Mouse (Mus musculus) forebrain, postnatal 0 days (tissue): ENCODE measurements around the gene Zfp947. TPM values are rescaled to one million over a fixed set of nuclear protein-coding genes. Genes with fewer than 3 reads are reported as not detected.
"Not testable (repeated sequence)": the region's sequence is repeated elsewhere in the genome, so short reads cannot be mapped to it uniquely, and the experiment has no call there.

Source experiments
- ATAC-seq: fragments of 200-750 bp; cut with Nextera tagmentation; 2 replicates; pipeline ENCODE4 v1.8.0; 2017; ENCODE audit warnings: mild to moderate bottlenecking, moderate library complexity
- DNase-seq: peaks from one replicate; pipeline ENCODE4 v3.0.0-alpha.2; 2015
- H3K27ac ChIP-seq: fragments of 300-500 bp; sonication (generic); 2 replicates; pipeline ENCODE4 v1.5.1; 2014; ENCODE audit warnings: low read depth, mild to moderate bottlenecking, antibody characterized with exemption, low read length, moderate library complexity, mixed read lengths
- H3K27me3 ChIP-seq: fragments of 300-500 bp; sonication (generic); 2 replicates; pipeline ENCODE4 v1.6.1; 2014; ENCODE audit warnings: mild to moderate bottlenecking, low read length, mixed read lengths; ENCODE audit not compliant: insufficient read depth
- H3K36me3 ChIP-seq: fragments of 300-500 bp; sonication (generic); 2 replicates; pipeline ENCODE4 v1.6.1; 2014; ENCODE audit warnings: mild to moderate bottlenecking, moderate library complexity; ENCODE audit not compliant: insufficient read depth
- H3K4me1 ChIP-seq: fragments of 300-500 bp; sonication (generic); 2 replicates; pipeline ENCODE4 v1.6.1; 2014; ENCODE audit warnings: antibody characterized with exemption; ENCODE audit not compliant: insufficient read depth
- H3K4me2 ChIP-seq: fragments of 300-500 bp; sonication (generic); 2 replicates; pipeline ENCODE4 v1.6.1; 2014; ENCODE audit warnings: low read depth, mild to moderate bottlenecking, moderate library complexity
- H3K4me3 ChIP-seq: fragments of 300-500 bp; sonication (generic); 2 replicates; pipeline ENCODE4 v1.5.1; 2014; ENCODE audit warnings: low read depth, low read length, mixed read lengths
- H3K9ac ChIP-seq: fragments of 300-500 bp; sonication (generic); 2 replicates; pipeline ENCODE4 v1.6.1; 2014; ENCODE audit warnings: mild to moderate bottlenecking
- H3K9me3 ChIP-seq: fragments of 300-500 bp; sonication (generic); 2 replicates; pipeline ENCODE4 v1.6.1; 2016; ENCODE audit warnings: low read length
- CTCF ChIP-seq: sonication (generic); IDR thresholded peaks from 2 replicates; pipeline ENCODE4 v1.5.1; 2016; ENCODE audit warnings: antibody characterized with exemption, control low read depth, low read depth
- WGBS: fragments of 180-500 bp; shearing (Covaris S2); extraction: QIAGEN DNeasy Blood & Tissue Kit; methylation state at CpG from one replicate; pipeline ENCODE4 v1.1.7; 2014; 5-methylcytosine and 5-hydroxymethylcytosine counted together
- polyA plus RNA-seq: library from polyadenylated mRNA; unstranded; fragments of >200 nt; fragmentation: Nextera tagmentation; extraction: Ambion mirVana; gene quantifications from 2 replicates; pipeline ENCODE4 v1.2.1, GENCODE M21; 2015
- total RNA-seq: library from RNA; depleted of rRNA; stranded (reverse); fragments of >200 nt; gene quantifications from 2 replicates; pipeline ENCODE4 v1.2.3, GENCODE M21; 2014; rRNA removed

Gene Zfp947
- total RNA-seq, result 1.9 and 2.6 TPM in 2 replicates
- 1.3 and 1.5 TPM in 2 replicates for polyA plus RNA-seq

DNA sequence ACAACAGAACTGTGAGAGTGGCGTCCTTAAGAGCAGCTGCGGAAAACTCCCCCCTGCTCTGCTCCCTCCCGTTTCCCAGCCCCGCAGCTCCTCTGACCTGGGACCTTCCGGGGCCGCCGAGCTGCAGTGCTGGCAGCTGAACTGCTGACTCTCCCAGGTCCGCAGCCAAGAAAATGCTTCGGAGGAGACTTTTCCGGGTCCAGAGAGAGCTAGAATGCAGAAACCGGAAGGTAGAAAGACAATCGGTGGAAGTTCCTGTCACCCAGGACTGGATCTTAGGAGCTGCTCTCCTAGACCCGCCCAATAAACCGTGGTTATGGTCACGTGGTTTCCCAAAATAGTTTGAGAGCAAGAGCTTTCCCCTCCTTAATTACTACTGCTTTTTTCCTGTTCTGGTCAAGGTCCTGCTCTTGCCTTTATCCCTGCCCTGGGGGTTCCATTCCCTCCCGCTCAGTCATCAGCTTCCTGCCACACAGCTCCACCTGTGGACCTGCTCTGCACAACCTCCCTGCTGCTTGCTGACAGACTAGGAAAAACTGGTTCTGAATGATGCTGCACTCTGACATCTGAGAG is at the start of gene Zfp947:
Gene Zfp947 (minus strand): TSS at position 469 of the 573 bp plus-strand sequence.
- ATAC-seq (peak; percentile 94), DNase-seq (peak; percentile 45)
- TF ChIP-seq CTCF, result peak; percentile 31
- 0% methylated on average over 16 of the region's 16 CpGs for WGBS
- not testable (repeated sequence) for H3K27me3 ChIP-seq, H3K4me1 ChIP-seq, H3K9me3 ChIP-seq, H3K27ac ChIP-seq, H3K36me3 ChIP-seq
- peak within 1 kb of the TSS; percentile 46 for H3K4me3 ChIP-seq
- peak within 1 kb of the TSS; percentile 61 for H3K9ac ChIP-seq
- H3K4me2 ChIP-seq, result peak within 1 kb of the TSS; percentile 53

DNA sequence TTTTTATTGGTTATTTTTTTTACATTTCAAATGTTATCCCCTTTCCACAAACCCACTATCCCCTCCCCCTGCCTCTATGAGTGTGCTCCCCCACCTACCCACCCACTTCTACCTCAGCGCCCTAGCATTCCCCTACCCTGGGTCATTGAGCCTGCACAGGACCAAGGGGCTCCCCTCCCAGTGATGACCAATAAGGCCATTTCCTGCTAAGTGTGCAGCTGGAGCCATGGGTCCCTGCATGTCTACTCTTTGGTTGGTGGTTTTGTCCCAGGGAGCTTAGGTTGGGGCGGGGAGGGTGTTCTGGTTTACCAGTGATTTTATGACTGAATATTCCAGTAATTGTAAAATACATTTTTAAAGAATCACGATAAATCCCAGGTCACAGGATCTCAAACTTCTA is 686 bp downstream of the Zfp947 start:
- 9% methylated on average over 3 of the region's 3 CpGs for WGBS
- peak overlapping the region; percentile 46 for H3K4me3 ChIP-seq
- ATAC-seq, result peak; percentile 48
- peak overlapping the region; percentile 53 for H3K4me2 ChIP-seq
- not testable (repeated sequence) for H3K27me3 ChIP-seq, DNase-seq, H3K27ac ChIP-seq, H3K36me3 ChIP-seq, H3K4me1 ChIP-seq, H3K9me3 ChIP-seq
- peak overlapping the region; percentile 61 for H3K9ac ChIP-seq

DNA sequence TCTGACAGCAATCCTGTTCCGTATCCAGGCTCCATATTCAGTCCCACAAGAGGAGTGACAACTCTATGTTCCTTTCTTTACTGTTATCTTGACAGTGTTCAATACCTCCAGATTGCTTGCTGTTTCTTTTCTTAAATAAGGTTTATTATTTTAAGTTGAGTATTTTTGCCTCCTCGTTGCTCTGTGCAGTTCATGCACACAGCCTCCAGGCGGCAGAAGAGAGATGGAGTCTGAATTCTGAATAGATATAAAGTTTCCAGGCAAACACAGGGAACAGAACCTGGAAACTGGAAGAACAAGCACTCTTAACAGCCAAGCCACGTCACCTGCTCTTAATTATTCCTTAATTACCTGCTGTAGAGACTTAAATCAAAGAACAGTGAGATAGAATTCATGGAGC is 12.0 kb downstream of the Zfp947 start:
- H3K4me3 ChIP-seq, H3K36me3 ChIP-seq, H3K4me1 ChIP-seq, H3K4me2 ChIP-seq, ATAC-seq, DNase-seq, H3K9ac ChIP-seq, H3K9me3 ChIP-seq, H3K27ac ChIP-seq, H3K27me3 ChIP-seq: not testable (repeated sequence)
- WGBS, result 70% methylated on average over 2 of the region's 4 CpGs

DNA sequence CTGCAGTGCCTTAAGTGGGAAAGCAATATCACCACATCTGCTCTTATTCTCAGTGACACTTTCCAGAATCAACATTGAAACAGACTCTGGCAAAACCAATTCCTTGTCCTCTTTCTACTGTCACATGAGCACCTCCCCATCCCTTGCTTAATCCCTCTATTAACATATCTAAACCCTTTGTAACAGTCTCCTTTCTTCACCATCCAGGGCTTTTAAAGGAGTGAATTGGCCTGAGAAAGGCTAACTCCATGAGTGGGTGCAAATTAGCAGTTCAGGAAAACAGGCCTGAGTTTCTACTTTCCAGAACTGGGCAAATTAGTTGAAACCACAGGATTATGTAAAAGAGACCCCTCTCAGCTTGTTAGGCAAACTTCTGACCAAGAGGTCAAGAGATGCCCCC is 47.2 kb downstream of the Zfp947 start:
- TF ChIP-seq CTCF, result no peak
- Histone ChIP-seq H3K27me3 (no peaks in the 10 kb centered on the region), H3K36me3 (no peaks in the 10 kb centered on the region), H3K4me2 (no peak overlapping the region), H3K9ac (no peak overlapping the region), H3K4me1 (no peaks in the 10 kb centered on the region), H3K9me3 (no peaks in the 10 kb centered on the region), H3K4me3 (no peak overlapping the region), H3K27ac (no peak overlapping the region)
- ATAC-seq (no peak), DNase-seq (no peak)

Other genes starting within 250 kb of the Zfp947 start
- gene Zfp942, start 203.7 kb downstream of the Zfp947 start, total RNA-seq, result 20.7 and 25.6 TPM in 2 replicates
- 13.7 and 16.9 TPM in 2 replicates for gene Zfp942, start 203.7 kb downstream of the Zfp947 start, polyA plus RNA-seq
- 20.8 and 21.5 TPM in 2 replicates for gene Zfp943, start 203.6 kb downstream of the Zfp947 start, total RNA-seq
- 13.3 and 14.8 TPM in 2 replicates for gene Zfp943, start 203.6 kb downstream of the Zfp947 start, polyA plus RNA-seq
- gene Zfp994, start 59.4 kb upstream of the Zfp947 start, total RNA-seq, result 5.1 and 5.7 TPM in 2 replicates
- 1.8 and 2.3 TPM in 2 replicates for gene Zfp994, start 59.4 kb upstream of the Zfp947 start, polyA plus RNA-seq
- 12.8 and 17.9 TPM in 2 replicates for gene CT030661.1, start 148.6 kb upstream of the Zfp947 start, total RNA-seq
- 8.6 and 11.0 TPM in 2 replicates for gene CT030661.1, start 148.6 kb upstream of the Zfp947 start, polyA plus RNA-seq
- gene Zfp944, start 195.2 kb upstream of the Zfp947 start, total RNA-seq, result 12.1 and 12.9 TPM in 2 replicates
- 10.1 and 11.6 TPM in 2 replicates for gene Zfp944, start 195.2 kb upstream of the Zfp947 start, polyA plus RNA-seq
- 10.0 and 10.7 TPM in 2 replicates for gene Zfp758, start 195.3 kb upstream of the Zfp947 start, total RNA-seq
- gene Zfp758, start 195.3 kb upstream of the Zfp947 start, polyA plus RNA-seq, result 3.8 and 6.3 TPM in 2 replicates